Mouse (Mus musculus): ENCODE measurements around the gene Fcgr3. TPM values are rescaled to one million over a fixed set of nuclear protein-coding genes. Genes with fewer than 3 reads are reported as not detected.

Fcgr3 gene
- polyA plus RNA-seq, 1 experiment from 2014 or later = 37.4 TPM

DNA sequence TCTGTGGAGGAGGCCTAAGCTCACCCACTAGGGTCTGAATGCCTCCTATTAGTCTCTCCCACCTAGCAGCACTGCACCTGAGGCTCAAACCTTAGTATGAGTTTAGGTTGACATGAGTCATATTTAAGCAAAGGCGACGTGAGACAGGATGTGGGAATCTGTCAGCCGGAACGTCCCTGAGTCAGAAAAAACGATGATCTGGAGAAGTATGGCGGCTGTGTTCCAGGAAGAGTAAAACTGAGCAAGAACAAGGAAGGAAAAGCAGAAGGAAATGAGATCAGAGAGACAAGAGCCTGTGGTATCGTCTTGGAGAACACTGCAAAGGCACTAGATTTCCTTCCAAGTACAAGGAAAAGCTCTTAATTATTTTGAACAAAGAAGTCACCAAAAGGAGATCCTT lies 14.0 kb downstream of the Fcgr3 start:
- Histone ChIP-seq H3K27me3 (replicated peaks; ENCODE audit: insufficient read depth, low read length) (no peaks in the 10 kb centered on the region), H3K4me3 (ENCODE audit: low read depth, low read length) (no peak overlapping the region), H3K36me3 (ENCODE audit: insufficient read depth, low read length) (no peaks in the 10 kb centered on the region), H3K4me1 (ENCODE audit: insufficient read depth, low read depth, low read length) (no peaks in the 10 kb centered on the region), H3K4me2 (replicated peaks; ENCODE audit: low read depth, low read length) (no peak overlapping the region), H3K9me3 (ENCODE audit: low read length) (no peaks in the 10 kb centered on the region), H3K9ac (replicated peaks; ENCODE audit: low read depth) (no peak overlapping the region), H3K27ac (ENCODE audit: low read length) (no peak overlapping the region)
- ATAC-seq (no peak), DNase-seq (ENCODE audit: low spot score) (no peak)
- WGBS = 62% methylated on average over 7 of the region's 7 CpGs
- no peak for TF ChIP-seq CTCF (IDR thresholded peaks at IDR 0.05)
- TF ChIP-seq EP300 (IDR thresholded peaks at IDR 0.05) = no peak

GRCm38 (mm10) chr1:171049263-171049662 lies 15.5 kb downstream of the Fcgr3 start:
- whole genome bisulfite sequencing = 68% methylated on average over 10 of the region's 10 CpGs
- H3K4me1 ChIP-seq (ENCODE audit: insufficient read depth, low read depth, low read length) = no peaks in the 10 kb centered on the region
- H3K9ac ChIP-seq (replicated peaks; ENCODE audit: low read depth) = no peak overlapping the region
- H3K4me2 ChIP-seq (replicated peaks; ENCODE audit: low read depth, low read length) = no peak overlapping the region
- no peak for ATAC-seq
- no peak for DNase-seq (ENCODE audit: low spot score)
- TF ChIP-seq EP300 (IDR thresholded peaks at IDR 0.05) (no peak), CTCF (IDR thresholded peaks at IDR 0.05) (no peak)
- no peaks in the 10 kb centered on the region for H3K9me3 ChIP-seq (ENCODE audit: low read length)
- H3K4me3 ChIP-seq (ENCODE audit: low read depth, low read length) = no peak overlapping the region
- no peaks in the 10 kb centered on the region for H3K27me3 ChIP-seq (replicated peaks; ENCODE audit: insufficient read depth, low read length)
- no peak overlapping the region for H3K27ac ChIP-seq (ENCODE audit: low read length)
- H3K36me3 ChIP-seq (ENCODE audit: insufficient read depth, low read length) = no peaks in the 10 kb centered on the region

DNA sequence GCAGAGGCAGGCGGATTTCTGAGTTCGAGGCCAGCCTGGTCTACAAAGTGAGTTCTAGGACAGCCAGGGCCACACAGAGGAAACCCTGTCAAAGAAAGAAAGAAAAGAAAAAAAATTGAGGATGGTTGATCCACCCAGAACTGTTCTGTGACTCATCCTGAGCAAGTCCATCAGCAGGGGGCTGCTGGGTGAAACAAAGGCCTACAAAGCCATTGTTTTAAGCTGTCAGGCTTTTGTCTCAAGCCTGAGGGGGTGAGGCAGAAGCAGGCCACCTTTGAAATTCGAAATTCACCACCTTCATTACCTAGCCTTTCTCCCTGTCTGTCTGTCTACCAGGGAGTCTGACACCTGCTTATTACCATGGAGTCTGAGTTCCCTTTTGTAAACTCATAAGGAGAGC lies 18.2 kb downstream of the Fcgr3 start:
- no peak for TF ChIP-seq EP300 (IDR thresholded peaks at IDR 0.05)
- Histone ChIP-seq H3K4me3 (ENCODE audit: low read depth, low read length) (no peak overlapping the region), H3K9me3 (ENCODE audit: low read length) (no peaks in the 10 kb centered on the region), H3K4me2 (replicated peaks; ENCODE audit: low read depth, low read length) (no peak overlapping the region), H3K36me3 (ENCODE audit: insufficient read depth, low read length) (no peaks in the 10 kb centered on the region), H3K4me1 (ENCODE audit: insufficient read depth, low read depth, low read length) (no peaks in the 10 kb centered on the region), H3K27me3 (replicated peaks; ENCODE audit: insufficient read depth, low read length) (no peaks in the 10 kb centered on the region), H3K9ac (replicated peaks; ENCODE audit: low read depth) (no peak overlapping the region), H3K27ac (ENCODE audit: low read length) (no peak overlapping the region)
- DNase-seq (ENCODE audit: low spot score) = no peak
- ATAC-seq = no peak
- 79% methylated on average over 3 of the region's 3 CpGs for WGBS

GRCm38 (mm10) chr1:171045079-171045465 lies 19.7 kb downstream of the Fcgr3 start:
- Histone ChIP-seq H3K4me1 (ENCODE audit: insufficient read depth, low read depth, low read length) (no peaks in the 10 kb centered on the region), H3K36me3 (ENCODE audit: insufficient read depth, low read length) (no peaks in the 10 kb centered on the region), H3K9me3 (ENCODE audit: low read length) (no peaks in the 10 kb centered on the region), H3K27ac (ENCODE audit: low read length) (no peak overlapping the region), H3K4me3 (ENCODE audit: low read depth, low read length) (peak overlapping the region; percentile 48; the same call in 1 of the 2 replicates), H3K27me3 (replicated peaks; ENCODE audit: insufficient read depth, low read length) (no peaks in the 10 kb centered on the region), H3K9ac (replicated peaks; ENCODE audit: low read depth) (no peak overlapping the region), H3K4me2 (replicated peaks; ENCODE audit: low read depth, low read length) (peak overlapping the region; percentile 32)
- TF ChIP-seq EP300 (IDR thresholded peaks at IDR 0.05) = no peak
- no peak for DNase-seq (ENCODE audit: low spot score)
- ATAC-seq = no peak
- 6% methylated on average over 14 of the region's 14 CpGs for WGBS

GRCm38 (mm10) chr1:171044365-171045078 lies 20.2 kb downstream of the Fcgr3 start:
- peak overlapping the region; percentile 32 for H3K4me2 ChIP-seq (replicated peaks; ENCODE audit: low read depth, low read length)
- peak; percentile 96 for ATAC-seq
- DNase-seq (ENCODE audit: low spot score) = peak; percentile 93
- no peaks in the 10 kb centered on the region for H3K4me1 ChIP-seq (ENCODE audit: insufficient read depth, low read depth, low read length)
- under 1% methylated on average over 33 of the region's 33 CpGs for WGBS
- peak; percentile 17; the same call in 1 of the 2 replicates for TF ChIP-seq EP300 (IDR thresholded peaks at IDR 0.05)
- TF ChIP-seq CTCF (IDR thresholded peaks at IDR 0.05) = no peak
- no peak overlapping the region for H3K9ac ChIP-seq (replicated peaks; ENCODE audit: low read depth)
- H3K27me3 ChIP-seq (replicated peaks; ENCODE audit: insufficient read depth, low read length) = no peaks in the 10 kb centered on the region
- peak overlapping the region; percentile 48 for H3K4me3 ChIP-seq (ENCODE audit: low read depth, low read length)
- H3K27ac ChIP-seq (ENCODE audit: low read length) = peak overlapping the region; percentile 55
- H3K9me3 ChIP-seq (ENCODE audit: low read length) = no peaks in the 10 kb centered on the region
- H3K36me3 ChIP-seq (ENCODE audit: insufficient read depth, low read length) = no peaks in the 10 kb centered on the region

GRCm38 (mm10) chr1:171043594-171044153 lies 21.1 kb downstream of the Fcgr3 start:
- Histone ChIP-seq H3K27me3 (replicated peaks; ENCODE audit: insufficient read depth, low read length) (no peaks in the 10 kb centered on the region), H3K9me3 (ENCODE audit: low read length) (no peaks in the 10 kb centered on the region), H3K36me3 (ENCODE audit: insufficient read depth, low read length) (no peaks in the 10 kb centered on the region), H3K9ac (replicated peaks; ENCODE audit: low read depth) (no peak overlapping the region), H3K27ac (ENCODE audit: low read length) (peak overlapping the region; percentile 55; the same call in 1 of the 2 replicates), H3K4me3 (ENCODE audit: low read depth, low read length) (peak overlapping the region; percentile 48), H3K4me1 (ENCODE audit: insufficient read depth, low read depth, low read length) (no peaks in the 10 kb centered on the region), H3K4me2 (replicated peaks; ENCODE audit: low read depth, low read length) (peak overlapping the region; percentile 32; the same call in 1 of the 2 replicates)
- ATAC-seq = no peak
- TF ChIP-seq EP300 (IDR thresholded peaks at IDR 0.05) (no peak), CTCF (IDR thresholded peaks at IDR 0.05) (peak; percentile 51)
- 68% methylated on average over 3 of the region's 3 CpGs for WGBS
- no peak for DNase-seq (ENCODE audit: low spot score)
